Mouse (Mus musculus) telencephalon, adult 2 months (tissue): ENCODE results near the gene Orai3.

Experiments used
- DNase-seq: peaks from one replicate; pipeline ENCODE4 v3.0.0-alpha.2; 2011; ENCODE audit warnings: low read depth, low spot score

Orai3 gene

GRCm38 (mm10) chr7:127798591-127798990 lies 29.0 kb downstream of the Orai3 start:
- no peak for DNase-seq

GRCm38 (mm10) chr7:127799211-127799610 lies 29.6 kb downstream of the Orai3 start:
- no peak for DNase-seq

GRCm38 (mm10) chr7:127799738-127800137 lies 30.1 kb downstream of the Orai3 start:
- DNase-seq, result no peak

GRCm38 (mm10) chr7:127800435-127801009 lies 30.9 kb downstream of the Orai3 start, which contains the start of gene Hsd3b7:
Gene Hsd3b7, plus strand, starts transcription at chr7:127800604.
- peak; percentile 68 for DNase-seq

GRCm38 (mm10) chr7:127801010-127801621 lies 31.5 kb downstream of the Orai3 start:
- DNase-seq, result no peak

GRCm38 (mm10) chr7:127802313-127802712 lies 32.7 kb downstream of the Orai3 start:
- DNase-seq, result no peak

- no peak for DNase-seq
Observed at GRCm38 (mm10) chr7:127808821-127809220, 39.2 kb downstream of the Orai3 start.

- no peak for DNase-seq
Observed at GRCm38 (mm10) chr7:127809846-127810245, 40.2 kb downstream of the Orai3 start.

GRCm38 (mm10) chr7:127810650-127811049 lies 41.0 kb downstream of the Orai3 start:
- DNase-seq, result no peak

- no peak for DNase-seq
Observed at GRCm38 (mm10) chr7:127811240-127811639, 41.6 kb downstream of the Orai3 start.

- no peak for DNase-seq
Observed at GRCm38 (mm10) chr7:127812292-127812691, 42.7 kb downstream of the Orai3 start.

- no peak for DNase-seq
Observed at GRCm38 (mm10) chr7:127813821-127814220, 44.2 kb downstream of the Orai3 start.

- peak; percentile 85 for DNase-seq
Observed at GRCm38 (mm10) chr7:127814241-127814921, 44.8 kb downstream of the Orai3 start.

- no peak for DNase-seq
Observed at GRCm38 (mm10) chr7:127815116-127815665, 45.6 kb downstream of the Orai3 start.

- DNase-seq, result peak; percentile 91
Observed at GRCm38 (mm10) chr7:127815954-127816821, 46.6 kb downstream of the Orai3 start.

- DNase-seq, result no peak
Observed at GRCm38 (mm10) chr7:127817053-127817452, 47.4 kb downstream of the Orai3 start.

- DNase-seq, result no peak
Observed at GRCm38 (mm10) chr7:127817776-127818175, 48.2 kb downstream of the Orai3 start.

- no peak for DNase-seq
Observed at GRCm38 (mm10) chr7:127820836-127821509, 51.4 kb downstream of the Orai3 start.

- no peak for DNase-seq
Observed at GRCm38 (mm10) chr7:127822494-127822893, 52.9 kb downstream of the Orai3 start.

GRCm38 (mm10) chr7:127823236-127824171 lies 53.9 kb downstream of the Orai3 start:
- no peak for DNase-seq
